Mouse (Mus musculus) telencephalon, adult 2 months (tissue): Measurements from ENCODE around the gene Msrb1.
A peak's percentile ranks its signal among the peaks of the same experiment; 100 is the strongest.

Experiments used
- DNase-seq: peaks from one replicate; pipeline ENCODE4 v3.0.0-alpha.2; 2011; ENCODE audit warnings: low read depth, low spot score

Gene Msrb1

DNA sequence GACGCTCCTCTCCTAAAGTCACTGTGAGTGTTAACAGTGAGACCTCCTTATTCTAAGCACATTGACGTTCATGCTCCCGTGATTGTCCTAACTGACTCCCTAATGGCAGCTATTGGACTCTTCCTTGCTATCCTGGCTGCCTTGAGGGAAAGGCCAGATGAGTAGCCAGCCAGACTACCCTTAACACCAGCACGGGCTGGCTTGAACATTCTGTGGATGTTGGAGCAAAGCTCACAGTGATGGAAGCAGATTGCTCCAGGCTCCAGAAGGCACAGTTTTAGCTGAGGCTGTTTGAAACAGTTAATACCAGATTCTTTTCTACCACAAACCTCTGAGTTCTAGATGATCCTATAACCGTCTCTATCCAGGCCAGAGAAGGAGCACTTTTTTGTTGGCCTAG, 7.5 kb downstream of the Msrb1 start:
- DNase-seq, result no peak

DNA sequence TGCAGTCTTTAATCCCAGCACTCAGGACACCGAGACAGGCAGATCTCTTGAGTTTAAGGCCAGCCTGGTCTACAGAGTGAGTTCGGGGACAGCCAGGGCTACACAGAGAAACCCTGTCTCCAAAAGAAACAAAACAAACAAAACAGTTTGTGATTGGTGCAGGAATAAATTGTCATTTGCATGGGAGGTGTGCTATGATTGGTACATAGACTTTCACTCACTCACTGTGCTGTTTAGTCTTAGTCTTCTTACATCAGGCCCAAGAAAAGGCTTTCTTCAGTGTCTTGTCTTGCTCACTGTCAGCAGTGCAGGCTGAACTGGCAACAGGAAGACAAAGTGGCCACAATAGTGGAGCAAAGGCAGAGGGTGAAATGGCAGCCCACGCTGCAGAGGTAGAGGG, 7.9 kb downstream of the Msrb1 start:
- DNase-seq, result no peak

- peak; percentile 79 for DNase-seq
Measured at GRCm38 (mm10) chr17:24745526-24746497, 9.4 kb downstream of the Msrb1 start.

DNA sequence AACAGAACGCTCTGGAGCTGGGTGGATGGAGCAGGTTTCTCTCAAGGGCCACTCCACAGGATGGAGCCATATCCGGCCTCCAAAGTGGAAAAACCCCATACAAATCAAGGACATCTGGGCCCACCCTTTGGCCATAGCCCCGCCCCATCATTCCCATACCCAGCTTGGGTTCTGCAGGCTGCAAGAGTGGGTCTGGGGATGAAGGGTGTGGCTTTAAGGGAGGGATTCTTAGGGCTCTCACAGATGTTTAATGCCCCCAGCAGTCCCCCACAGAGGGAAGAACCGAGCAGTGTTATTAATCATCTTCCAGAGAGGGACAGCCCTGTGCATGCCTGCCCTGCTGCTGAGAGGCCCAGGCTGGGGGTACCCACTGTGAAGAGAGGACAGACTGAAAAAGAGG, 10.5 kb downstream of the Msrb1 start:
- no peak for DNase-seq

DNA sequence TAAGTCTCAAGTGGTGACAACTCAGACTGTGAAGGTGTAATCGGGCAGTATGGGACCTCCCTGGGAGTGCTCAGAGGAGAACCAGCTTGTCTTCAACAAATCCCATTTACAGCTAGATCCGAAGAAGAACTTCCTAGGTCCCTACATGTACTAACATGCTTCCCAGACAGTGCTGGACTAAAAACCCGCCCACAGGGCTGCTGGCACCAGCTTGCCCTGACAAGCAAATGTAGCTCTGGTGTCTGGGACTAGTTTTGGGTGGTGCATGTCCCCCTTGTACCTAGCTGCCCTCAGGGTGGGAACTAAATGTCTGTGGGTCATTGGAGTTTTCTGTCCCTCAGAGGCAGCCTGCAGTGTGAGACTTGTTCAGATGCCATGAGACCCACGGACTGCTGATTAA, 15.1 kb downstream of the Msrb1 start:
- no peak for DNase-seq

- no peak for DNase-seq
Measured at GRCm38 (mm10) chr17:24752415-24753394, 16.3 kb downstream of the Msrb1 start, which contains the start of gene Hs3st6. Hs3st6 (plus strand) TSS chr17:24752988.

DNA sequence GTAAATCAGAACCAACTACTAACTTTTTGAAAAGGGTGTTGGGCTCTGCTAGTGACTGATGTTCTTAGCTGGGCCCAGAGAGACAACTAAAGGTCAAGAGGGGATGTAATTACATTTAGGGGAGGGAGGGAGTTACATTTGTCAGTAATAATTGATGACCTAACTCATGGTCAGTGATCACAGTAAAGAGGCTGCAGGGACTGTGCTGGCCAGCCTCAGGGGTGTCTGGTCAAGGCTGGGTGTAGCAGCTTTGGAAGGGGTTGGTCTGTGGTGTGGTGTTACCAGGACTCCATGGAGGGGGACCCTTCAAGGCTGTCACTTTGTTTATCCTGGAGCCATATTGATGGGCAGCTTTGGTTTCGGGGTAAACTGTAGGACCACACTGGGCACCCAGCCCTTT, 21.0 kb downstream of the Msrb1 start:
- no peak for DNase-seq

DNA sequence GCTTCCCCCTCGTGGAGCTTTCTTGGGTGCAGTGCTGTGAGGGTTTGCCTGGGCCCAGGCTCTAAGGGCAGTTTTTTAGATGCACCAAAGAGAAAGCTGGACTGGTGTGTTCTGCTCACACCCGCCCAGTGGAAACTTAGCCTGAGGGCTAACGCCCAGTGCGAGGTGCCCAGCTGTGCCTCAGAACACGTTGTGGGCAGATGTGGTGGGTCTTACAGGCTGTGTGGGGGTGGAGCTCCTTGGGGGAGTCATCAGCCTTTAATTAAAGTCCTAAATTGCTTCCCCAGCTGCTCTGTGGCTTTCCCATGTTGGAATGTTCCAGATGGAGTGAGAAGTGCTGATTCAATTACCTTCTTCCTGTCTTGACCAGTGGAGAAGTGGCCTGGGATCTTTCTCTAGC, 24.7 kb downstream of the Msrb1 start:
- DNase-seq, result no peak

- DNase-seq, result no peak
Measured at GRCm38 (mm10) chr17:24765016-24765905, 28.8 kb downstream of the Msrb1 start.

DNA sequence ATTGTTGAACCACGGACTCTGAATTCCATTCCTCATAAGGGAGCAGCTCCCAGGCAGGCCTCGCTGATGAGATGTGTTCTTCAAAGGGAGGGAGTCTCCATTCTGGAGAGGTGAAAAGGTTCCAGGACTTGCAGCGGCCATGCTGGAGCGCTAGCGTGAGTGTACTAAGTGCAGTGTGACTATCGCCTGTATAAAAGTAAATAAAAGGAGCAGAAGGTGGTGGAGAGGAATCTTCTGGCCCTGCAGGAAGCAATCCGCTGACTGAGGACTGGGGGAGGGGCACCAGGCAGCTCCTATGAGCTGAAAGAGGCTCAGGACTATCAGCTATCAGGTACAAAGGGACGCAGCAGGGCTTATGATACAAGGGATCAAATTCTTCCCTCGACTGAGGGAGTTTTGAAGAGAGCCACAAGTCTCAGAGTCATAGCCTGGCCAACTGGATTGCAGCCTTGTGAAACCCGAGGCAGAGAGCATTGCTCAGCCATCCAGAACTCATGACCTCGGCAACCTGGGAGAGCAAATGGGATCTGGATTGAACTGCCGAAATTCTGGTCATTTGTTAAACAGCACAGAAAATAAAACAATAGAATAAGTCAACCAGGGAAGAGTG, 29.9 kb downstream of the Msrb1 start:
- no peak for DNase-seq

DNA sequence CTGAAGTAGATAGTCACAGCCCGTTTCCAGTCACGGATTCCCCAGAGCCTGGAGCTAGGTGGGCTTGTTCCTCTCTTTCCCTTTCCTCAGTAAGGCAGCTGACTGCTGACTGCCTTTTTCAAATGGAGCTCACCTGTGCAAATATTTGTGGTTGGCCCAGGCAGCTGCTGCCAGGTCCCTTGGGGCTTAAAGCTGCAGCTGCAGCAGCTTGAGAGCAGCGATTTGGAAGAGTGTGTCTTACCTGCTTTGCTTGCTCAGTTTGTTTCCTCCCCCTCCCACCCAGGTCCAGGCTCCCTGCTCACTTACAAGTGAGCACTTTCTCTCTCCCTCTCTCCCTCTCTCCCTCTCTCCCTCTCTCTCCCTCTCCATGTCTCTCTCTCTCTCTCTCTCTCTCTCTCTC, 32.7 kb downstream of the Msrb1 start:
- DNase-seq, result no peak

DNA sequence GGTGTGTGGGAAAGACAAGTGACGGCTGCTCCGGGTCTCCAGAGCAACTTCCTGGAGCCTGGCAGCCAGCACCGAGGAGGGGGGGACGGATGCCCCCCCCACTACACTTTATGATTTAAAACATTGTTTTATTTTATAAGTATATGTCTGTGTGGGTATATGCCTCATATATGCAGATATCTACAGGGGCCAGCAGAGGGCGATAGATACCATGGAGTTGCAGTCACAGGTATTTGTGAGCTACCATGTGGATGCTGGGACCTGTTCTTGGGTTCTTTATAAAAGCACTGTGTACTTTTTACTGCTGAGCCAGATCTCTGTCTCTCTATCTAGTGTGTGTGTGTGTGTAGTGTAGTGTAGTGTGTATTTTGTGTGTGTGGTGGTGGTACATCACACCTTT, 36.8 kb downstream of the Msrb1 start:
- no peak for DNase-seq

- DNase-seq, result no peak
Measured at GRCm38 (mm10) chr17:24775173-24775572, 38.7 kb downstream of the Msrb1 start.

- DNase-seq, result no peak
Measured at GRCm38 (mm10) chr17:24777073-24777472, 40.6 kb downstream of the Msrb1 start.

DNA sequence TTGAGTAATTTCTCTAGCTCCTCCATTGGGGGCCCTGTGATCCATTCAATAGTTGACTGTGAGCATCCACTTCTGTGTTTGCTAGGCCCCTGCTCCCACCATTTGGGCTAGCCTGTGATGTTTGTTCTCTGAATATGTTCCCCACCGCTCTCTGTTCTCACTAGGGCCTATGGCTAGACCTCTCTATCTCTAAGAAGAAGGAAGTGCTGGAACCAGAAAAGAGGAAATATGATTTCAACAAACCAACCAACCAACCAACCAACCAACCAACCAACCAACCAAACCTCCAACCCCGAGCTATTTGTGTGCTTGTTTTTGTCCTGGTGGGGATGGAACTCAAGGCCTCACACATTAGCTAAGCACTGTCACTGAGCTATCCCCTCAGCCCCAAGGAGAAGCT, 44.4 kb downstream of the Msrb1 start:
- no peak for DNase-seq

DNA sequence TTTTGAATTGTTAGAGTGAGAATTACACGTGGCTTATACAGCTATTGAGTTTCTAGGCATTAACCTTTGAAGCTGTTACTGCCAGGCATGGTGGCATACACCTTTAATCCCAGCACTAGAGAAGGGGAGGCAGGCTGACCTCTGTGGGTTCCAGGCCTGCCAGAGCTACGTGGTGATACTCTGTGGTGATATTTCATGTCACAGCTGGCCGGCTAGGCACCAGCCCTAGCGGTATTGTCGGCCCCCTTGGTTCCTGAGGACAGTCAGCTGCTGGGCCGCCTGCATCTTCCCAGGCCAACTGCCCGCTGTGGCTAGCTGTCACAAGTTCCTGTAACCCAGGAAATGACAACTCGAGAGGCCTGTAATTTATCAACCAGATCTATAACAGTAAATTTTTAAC, 55.7 kb downstream of the Msrb1 start:
- DNase-seq, result no peak
